Comparison of ENCODE assay signal across 27 mouse cellular contexts in genomic region chr12:9044666-9045065, GRCm38 (mm10).
"Had no signal": no experiment of that assay in that cellular context is flagged by ENCODE, and none has a peak within 500 bp of the region (broad histone marks: within the 10 kb centered on the region; RNA-seq: fewer than 3 reads in every experiment).

No protein-coding gene starts in this region.

- H3K36me3 ChIP-seq: embryonic facial prominence, embryonic 12.5 days; embryonic facial prominence, embryonic 15.5 days; forebrain, embryonic 12.5 days; forebrain, embryonic 15.5 days had no signal

- DNase-seq: cerebellum, adult 18-20 months; cerebellum, adult 2 months; cerebellum, adult 8-10 months; cerebellum, adult 9-10 months; cerebellum, adult 9-11 months; cerebellum, postnatal 10 days; cerebellum, postnatal 14 days; cerebellum, postnatal 25 days; cerebellum, postnatal 36 days; embryo, embryonic 11 days; forebrain, postnatal 0 days; gastrocnemius, adult 2 months; gastrocnemius, postnatal 14 days; gastrocnemius, postnatal 36 days; heart, adult 18-20 months; heart, adult 2 months had no signal

- H3K27ac ChIP-seq: embryonic facial prominence, embryonic 10.5 days; embryonic facial prominence, embryonic 12.5 days; embryonic facial prominence, embryonic 13.5 days; embryonic facial prominence, embryonic 15.5 days; forebrain, embryonic 10.5 days; forebrain, embryonic 12.5 days; forebrain, embryonic 13.5 days; forebrain, embryonic 15.5 days; gastrocnemius, adult 2 months; heart, adult 2 months had no signal

- H3K9ac ChIP-seq: embryonic facial prominence, embryonic 12.5 days; embryonic facial prominence, embryonic 13.5 days; embryonic facial prominence, embryonic 15.5 days; forebrain, embryonic 12.5 days; forebrain, embryonic 13.5 days; forebrain, embryonic 15.5 days; forebrain, postnatal 0 days had no signal

- H3K4me2 ChIP-seq: embryonic facial prominence, embryonic 12.5 days; embryonic facial prominence, embryonic 13.5 days; embryonic facial prominence, embryonic 15.5 days; forebrain, embryonic 12.5 days; forebrain, embryonic 13.5 days; forebrain, embryonic 15.5 days had no signal

- H3K27me3 ChIP-seq: embryonic facial prominence, embryonic 12.5 days; embryonic facial prominence, embryonic 13.5 days; embryonic facial prominence, embryonic 15.5 days; forebrain, embryonic 12.5 days; forebrain, embryonic 13.5 days; forebrain, embryonic 15.5 days had no signal

- H3K9me3 ChIP-seq: embryonic facial prominence, embryonic 10.5 days; embryonic facial prominence, embryonic 12.5 days; embryonic facial prominence, embryonic 13.5 days; embryonic facial prominence, embryonic 15.5 days; forebrain, embryonic 10.5 days; forebrain, embryonic 12.5 days; forebrain, embryonic 13.5 days; forebrain, embryonic 15.5 days had no signal

- ATAC-seq: forebrain, embryonic 13.5 days; forebrain, embryonic 14.5 days; forebrain, embryonic 15.5 days; forebrain, embryonic 16.5 days; forebrain, postnatal 0 days had no signal

- H3K4me3 ChIP-seq: embryonic facial prominence, embryonic 10.5 days; embryonic facial prominence, embryonic 12.5 days; embryonic facial prominence, embryonic 13.5 days; embryonic facial prominence, embryonic 15.5 days; erythroblast, embryonic 14.5 days; forebrain, embryonic 10.5 days; forebrain, embryonic 12.5 days; forebrain, embryonic 13.5 days; forebrain, embryonic 15.5 days; gastrocnemius, adult 2 months; heart, adult 2 months had no signal

- H3K4me1 ChIP-seq: embryonic facial prominence, embryonic 12.5 days; embryonic facial prominence, embryonic 15.5 days; forebrain, embryonic 15.5 days had no signal
